Mouse (Mus musculus): ENCODE measurements around the gene Gpc5. TPM values are rescaled to one million over a fixed set of nuclear protein-coding genes. Genes with fewer than 3 reads are reported as not detected.

Gpc5 gene
- polyA plus RNA-seq, 1 experiment from 2014 or later, result 0.29 TPM

GRCm38 (mm10) chr14:116137330-116137729 is 1045.3 kb downstream of the Gpc5 start:
- Histone ChIP-seq H3K4me1 (ENCODE audit: insufficient read depth) (no peaks in the 10 kb centered on the region), H3K9ac (no peak overlapping the region), H3K4me3 (ENCODE audit: low read depth, low read length) (no peak overlapping the region), H3K4me2 (no peak overlapping the region), H3K27ac (ENCODE audit: low read depth) (no peak overlapping the region), H3K9me3 (ENCODE audit: low read depth, low read length) (no peaks in the 10 kb centered on the region), H3K27me3 (ENCODE audit: insufficient read depth, low read length) (no peaks in the 10 kb centered on the region), H3K36me3 (ENCODE audit: insufficient read depth) (no peaks in the 10 kb centered on the region)
- no peak for TF ChIP-seq CTCF (IDR thresholded peaks at IDR 0.05; ENCODE audit: low read depth)
- ATAC-seq (ENCODE audit: insufficient read depth) (no peak), DNase-seq (no peak)
- WGBS, result 69% methylated on average over 5 of the region's 5 CpGs

- H3K27me3 ChIP-seq (ENCODE audit: insufficient read depth, low read length), result no peaks in the 10 kb centered on the region
- H3K36me3 ChIP-seq (ENCODE audit: insufficient read depth), result no peaks in the 10 kb centered on the region
- 62% methylated on average over 1 of the region's 1 CpGs for WGBS
- H3K9me3 ChIP-seq (ENCODE audit: low read depth, low read length), result no peaks in the 10 kb centered on the region
- no peak overlapping the region for H3K9ac ChIP-seq
- H3K4me2 ChIP-seq, result no peak overlapping the region
- no peaks in the 10 kb centered on the region for H3K4me1 ChIP-seq (ENCODE audit: insufficient read depth)
- no peak overlapping the region for H3K4me3 ChIP-seq (ENCODE audit: low read depth, low read length)
- no peak for TF ChIP-seq CTCF (IDR thresholded peaks at IDR 0.05; ENCODE audit: low read depth)
- DNase-seq, result no peak
- no peak for ATAC-seq (ENCODE audit: insufficient read depth)
- no peak overlapping the region for H3K27ac ChIP-seq (ENCODE audit: low read depth)
Measured at GRCm38 (mm10) chr14:116137772-116138171, 1045.8 kb downstream of the Gpc5 start.

- H3K9ac ChIP-seq, result no peak overlapping the region
- no peaks in the 10 kb centered on the region for H3K36me3 ChIP-seq (ENCODE audit: insufficient read depth)
- H3K9me3 ChIP-seq (ENCODE audit: low read depth, low read length), result no peaks in the 10 kb centered on the region
- H3K4me2 ChIP-seq, result no peak overlapping the region
- DNase-seq (no peak), ATAC-seq (ENCODE audit: insufficient read depth) (no peak)
- no peaks in the 10 kb centered on the region for H3K27me3 ChIP-seq (ENCODE audit: insufficient read depth, low read length)
- H3K27ac ChIP-seq (ENCODE audit: low read depth), result no peak overlapping the region
- no peak for TF ChIP-seq CTCF (IDR thresholded peaks at IDR 0.05; ENCODE audit: low read depth)
- no peak overlapping the region for H3K4me3 ChIP-seq (ENCODE audit: low read depth, low read length)
- 79% methylated on average over 2 of the region's 2 CpGs for WGBS
- no peaks in the 10 kb centered on the region for H3K4me1 ChIP-seq (ENCODE audit: insufficient read depth)
Measured at GRCm38 (mm10) chr14:116162586-116162985, 1070.6 kb downstream of the Gpc5 start.

GRCm38 (mm10) chr14:116167401-116167800 is 1075.4 kb downstream of the Gpc5 start:
- TF ChIP-seq CTCF (IDR thresholded peaks at IDR 0.05; ENCODE audit: low read depth), result no peak
- Histone ChIP-seq H3K27me3 (ENCODE audit: insufficient read depth, low read length) (no peaks in the 10 kb centered on the region), H3K9ac (no peak overlapping the region), H3K4me1 (ENCODE audit: insufficient read depth) (no peaks in the 10 kb centered on the region), H3K27ac (ENCODE audit: low read depth) (no peak overlapping the region), H3K4me2 (no peak overlapping the region), H3K4me3 (ENCODE audit: low read depth, low read length) (no peak overlapping the region), H3K9me3 (ENCODE audit: low read depth, low read length) (no peaks in the 10 kb centered on the region), H3K36me3 (ENCODE audit: insufficient read depth) (no peaks in the 10 kb centered on the region)
- ATAC-seq (ENCODE audit: insufficient read depth), result no peak
- no peak for DNase-seq

GRCm38 (mm10) chr14:116169129-116169528 is 1077.1 kb downstream of the Gpc5 start:
- DNase-seq (no peak), ATAC-seq (ENCODE audit: insufficient read depth) (no peak)
- no peak for TF ChIP-seq CTCF (IDR thresholded peaks at IDR 0.05; ENCODE audit: low read depth)
- Histone ChIP-seq H3K4me2 (no peak overlapping the region), H3K27me3 (ENCODE audit: insufficient read depth, low read length) (no peaks in the 10 kb centered on the region), H3K27ac (ENCODE audit: low read depth) (no peak overlapping the region), H3K4me1 (ENCODE audit: insufficient read depth) (no peaks in the 10 kb centered on the region), H3K4me3 (ENCODE audit: low read depth, low read length) (no peak overlapping the region), H3K36me3 (ENCODE audit: insufficient read depth) (no peaks in the 10 kb centered on the region), H3K9ac (no peak overlapping the region), H3K9me3 (ENCODE audit: low read depth, low read length) (no peaks in the 10 kb centered on the region)
- whole genome bisulfite sequencing, result 77% methylated on average over 5 of the region's 5 CpGs

- DNase-seq, result no peak
- TF ChIP-seq CTCF (IDR thresholded peaks at IDR 0.05; ENCODE audit: low read depth), result no peak
- Histone ChIP-seq H3K36me3 (ENCODE audit: insufficient read depth) (no peaks in the 10 kb centered on the region), H3K4me1 (ENCODE audit: insufficient read depth) (no peaks in the 10 kb centered on the region), H3K27ac (ENCODE audit: low read depth) (no peak overlapping the region), H3K27me3 (ENCODE audit: insufficient read depth, low read length) (no peaks in the 10 kb centered on the region), H3K4me3 (ENCODE audit: low read depth, low read length) (no peak overlapping the region), H3K9me3 (ENCODE audit: low read depth, low read length) (no peaks in the 10 kb centered on the region), H3K4me2 (no peak overlapping the region), H3K9ac (no peak overlapping the region)
- ATAC-seq (ENCODE audit: insufficient read depth), result no peak
- WGBS, result 81% methylated on average over 4 of the region's 4 CpGs
Measured at GRCm38 (mm10) chr14:116186981-116187380, 1095.0 kb downstream of the Gpc5 start.

GRCm38 (mm10) chr14:116206977-116207376 is 1115.0 kb downstream of the Gpc5 start:
- no peaks in the 10 kb centered on the region; the same call in 1 of the 2 replicates for H3K9me3 ChIP-seq (ENCODE audit: low read depth, low read length)
- DNase-seq (peak; percentile 78), ATAC-seq (ENCODE audit: insufficient read depth) (peak; percentile 26; the same call in 1 of the 2 replicates)
- no peaks in the 10 kb centered on the region for H3K36me3 ChIP-seq (ENCODE audit: insufficient read depth)
- no peaks in the 10 kb centered on the region for H3K27me3 ChIP-seq (ENCODE audit: insufficient read depth, low read length)
- peak; percentile 80 for TF ChIP-seq CTCF (IDR thresholded peaks at IDR 0.05; ENCODE audit: low read depth)
- no peak overlapping the region for H3K4me2 ChIP-seq
- H3K4me3 ChIP-seq (ENCODE audit: low read depth, low read length), result no peak overlapping the region
- H3K9ac ChIP-seq, result no peak overlapping the region
- WGBS, result 26% methylated on average over 6 of the region's 6 CpGs
- no peak overlapping the region for H3K27ac ChIP-seq (ENCODE audit: low read depth)
- H3K4me1 ChIP-seq (ENCODE audit: insufficient read depth), result no peaks in the 10 kb centered on the region

- H3K9ac ChIP-seq, result no peak overlapping the region
- no peak for TF ChIP-seq CTCF (IDR thresholded peaks at IDR 0.05; ENCODE audit: low read depth)
- no peak overlapping the region for H3K4me2 ChIP-seq
- no peak for ATAC-seq (ENCODE audit: insufficient read depth)
- H3K4me1 ChIP-seq (ENCODE audit: insufficient read depth), result no peaks in the 10 kb centered on the region
- no peaks in the 10 kb centered on the region for H3K27me3 ChIP-seq (ENCODE audit: insufficient read depth, low read length)
- H3K36me3 ChIP-seq (ENCODE audit: insufficient read depth), result no peaks in the 10 kb centered on the region
- 71% methylated on average over 3 of the region's 3 CpGs for WGBS
- DNase-seq, result no peak
- no peak overlapping the region for H3K27ac ChIP-seq (ENCODE audit: low read depth)
- no peaks in the 10 kb centered on the region; the same call in 1 of the 2 replicates for H3K9me3 ChIP-seq (ENCODE audit: low read depth, low read length)
- H3K4me3 ChIP-seq (ENCODE audit: low read depth, low read length), result no peak overlapping the region
Measured at GRCm38 (mm10) chr14:116208581-116208980, 1116.6 kb downstream of the Gpc5 start.

Measured in lung, embryonic 14.5 days (tissue).